Mouse (Mus musculus) ES-Bruce4 (cell line): Measurements from ENCODE around the gene Il18.

ENCODE experiments used
- CTCF ChIP-seq: IDR thresholded peaks from one replicate; pipeline ENCODE4 v1.8.1; 2011; ENCODE audit warnings: low read depth, low read length
- POLR2A ChIP-seq: IDR thresholded peaks from one replicate; pipeline ENCODE4 v1.8.1; 2011; ENCODE audit warnings: low read length; ENCODE audit not compliant: insufficient read depth

- TF ChIP-seq CTCF: no peak
- no peak for TF ChIP-seq POLR2A
Observed at GRCm38 (mm10) chr9:50603998-50604324, 49.3 kb downstream of the Il18 start.
